Mouse (Mus musculus) T-cell, adult 2 months (primary cell): ENCODE data around the gene Bivm.

Source experiments
- DNase-seq: peaks from one replicate; pipeline ENCODE4 v3.0.0; 2022; ENCODE audit warnings: low spot score

The Bivm gene

GRCm38 (mm10) chr1:44173903-44174302 is 55.1 kb downstream of the Bivm start:
- no peak for DNase-seq

- DNase-seq = no peak
These were observed 59.3 kb downstream of the Bivm start for GRCm38 (mm10) chr1:44178086-44178485.

- no peak for DNase-seq
These were observed 67.6 kb downstream of the Bivm start for GRCm38 (mm10) chr1:44186396-44186795.
